Mouse (Mus musculus) megakaryocyte-erythroid progenitor cell, adult 5-6 weeks (primary cell): ENCODE results near the gene Dlk1. TPM values are rescaled to one million over a fixed set of nuclear protein-coding genes. Genes with fewer than 3 reads are reported as not detected.

Experiments
- ATAC-seq: replicated peaks from 2 replicates; pipeline ENCODE4 v1.8.0; 2016; ENCODE audit warnings: mild to moderate bottlenecking, inconsistent platforms; ENCODE audit not compliant: severe bottlenecking, poor library complexity, low FRiP score, low TSS enrichment
- total RNA-seq, 2 experiments: library from RNA; stranded (forward) in 1 of 2; stranded (reverse) in 1 of 2; fragments of 200-1000, 215-1000 nt in 1 of 2; fragments of >200 nt in 1 of 2; fragmentation: Nextera tagmentation in 1 of 2; gene quantifications; 2 replicates each; pipeline ENCODE4 v1.2.3; 2014 to 2017

Dlk1 gene
- total RNA-seq, 2 experiments from 2014 or later = not detected

DNA sequence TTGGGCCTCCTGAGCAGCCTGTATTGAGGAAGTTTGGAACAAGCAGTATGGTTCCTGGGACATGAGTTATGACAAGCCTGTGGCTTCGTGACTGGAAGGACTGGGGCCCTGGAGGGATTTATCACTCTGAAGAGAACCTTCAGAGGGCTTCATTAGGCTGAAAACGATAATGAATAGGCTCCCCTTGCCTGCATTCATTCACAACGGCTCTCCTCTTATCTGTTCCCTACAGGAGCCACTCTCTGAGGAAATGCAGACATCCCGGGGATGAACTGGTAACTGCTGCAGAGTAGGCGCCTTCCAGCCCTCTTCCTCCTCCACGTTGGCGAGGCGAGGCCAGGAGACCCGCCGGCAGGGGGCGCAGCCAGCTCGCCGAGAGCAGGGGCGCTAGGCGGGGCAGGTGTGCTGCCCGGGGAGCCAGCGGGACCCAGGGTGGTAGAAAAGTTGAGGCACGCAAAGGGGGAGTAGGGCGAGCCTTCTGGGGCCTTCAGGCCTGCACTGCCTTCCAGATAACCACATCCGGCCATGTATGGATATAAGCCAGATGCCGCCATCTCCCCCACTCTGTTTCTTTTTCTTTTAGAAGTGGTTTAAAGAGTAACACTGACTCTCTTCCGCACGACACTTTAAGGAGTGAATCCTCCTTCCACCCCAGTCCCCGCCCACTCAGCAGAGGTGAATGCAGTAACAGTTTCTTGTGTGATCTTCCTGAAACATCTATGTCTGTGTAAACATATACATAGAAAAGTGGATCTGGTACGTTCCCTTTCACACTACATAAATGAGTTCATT, 14.9 kb upstream of the Dlk1 start:
- ATAC-seq = peak; percentile 83

GRCm38 (mm10) chr12:109438383-109438782, 14.2 kb upstream of the Dlk1 start:
- no peak for ATAC-seq

GRCm38 (mm10) chr12:109439974-109440373, 12.6 kb upstream of the Dlk1 start:
- no peak for ATAC-seq

- 0 out of 2 replicates have a peak, but pooled peaks have one; percentile 33 for ATAC-seq
These were observed 11.3 kb upstream of the Dlk1 start for GRCm38 (mm10) chr12:109441366-109441765.

- ATAC-seq = no peak
These were observed 10.5 kb upstream of the Dlk1 start for GRCm38 (mm10) chr12:109442115-109442514.

- ATAC-seq = no peak
These were observed 9.3 kb upstream of the Dlk1 start for GRCm38 (mm10) chr12:109443276-109443675.

- ATAC-seq = no peak
These were observed 7.6 kb upstream of the Dlk1 start for GRCm38 (mm10) chr12:109444999-109445398.

DNA sequence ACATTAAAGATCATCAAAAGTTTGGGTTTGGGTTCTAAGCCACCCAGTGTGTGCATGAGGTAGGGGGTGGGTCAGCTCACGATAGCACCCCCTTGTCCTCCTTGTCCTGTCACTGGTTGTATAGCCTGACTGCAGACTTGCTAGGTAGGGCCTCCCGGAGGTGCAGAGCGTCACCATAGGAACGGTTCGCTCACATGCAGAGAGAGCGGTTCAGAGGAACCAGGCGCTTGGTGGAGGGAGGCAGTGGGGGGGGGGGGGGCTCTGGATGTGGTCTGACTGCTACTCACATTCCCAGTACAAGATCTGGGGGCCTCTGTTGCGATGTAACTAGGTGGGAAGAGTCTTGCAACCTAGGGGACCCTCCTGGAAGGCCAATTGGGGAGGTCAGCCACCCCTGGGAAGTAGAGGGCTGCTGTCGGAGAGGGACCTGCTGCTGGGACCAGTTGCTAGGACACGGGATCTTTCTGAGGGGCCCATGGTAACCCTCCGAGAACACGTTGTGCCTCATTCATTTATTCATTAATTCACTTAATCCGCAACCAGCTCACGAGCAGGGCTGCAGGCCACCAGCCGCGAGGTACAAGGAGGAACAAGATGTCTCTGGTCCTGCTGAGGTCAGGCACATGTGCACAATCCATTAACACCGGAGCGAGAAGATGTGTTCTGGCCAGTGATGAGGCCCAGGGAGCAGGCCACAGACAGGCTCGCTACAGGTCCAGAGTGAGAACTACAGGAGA, 7.0 kb upstream of the Dlk1 start:
- ATAC-seq = peak; percentile 69

- ATAC-seq = no peak
These were observed 6.2 kb upstream of the Dlk1 start for GRCm38 (mm10) chr12:109446236-109446941.

- ATAC-seq = no peak
These were observed 2.9 kb upstream of the Dlk1 start for GRCm38 (mm10) chr12:109449421-109450411.

GRCm38 (mm10) chr12:109453065-109453997, 708 bp downstream of the Dlk1 start:
- 0 out of 2 replicates have a peak, but pooled peaks have one; percentile 1 for ATAC-seq

DNA sequence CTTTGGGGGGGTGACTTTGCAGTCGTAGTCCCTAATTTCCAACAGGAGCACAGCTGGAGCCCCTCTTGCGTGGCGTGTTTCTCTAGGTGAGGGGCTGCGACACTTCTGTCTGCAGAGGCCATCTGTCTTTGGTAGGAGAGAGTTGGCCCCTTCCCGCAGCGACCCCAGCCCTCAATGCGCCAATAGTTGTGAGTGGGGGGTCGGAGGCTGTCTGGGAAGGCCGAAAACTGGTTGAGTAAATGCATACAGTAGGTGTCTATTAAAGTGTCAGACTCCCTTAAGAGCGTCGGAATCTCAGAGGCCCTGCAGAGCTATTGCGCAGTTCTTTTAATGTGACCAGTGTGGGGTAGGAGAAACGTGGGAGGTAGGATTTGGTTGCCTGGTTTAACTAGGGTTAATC, 1.5 kb downstream of the Dlk1 start:
- ATAC-seq = no peak

DNA sequence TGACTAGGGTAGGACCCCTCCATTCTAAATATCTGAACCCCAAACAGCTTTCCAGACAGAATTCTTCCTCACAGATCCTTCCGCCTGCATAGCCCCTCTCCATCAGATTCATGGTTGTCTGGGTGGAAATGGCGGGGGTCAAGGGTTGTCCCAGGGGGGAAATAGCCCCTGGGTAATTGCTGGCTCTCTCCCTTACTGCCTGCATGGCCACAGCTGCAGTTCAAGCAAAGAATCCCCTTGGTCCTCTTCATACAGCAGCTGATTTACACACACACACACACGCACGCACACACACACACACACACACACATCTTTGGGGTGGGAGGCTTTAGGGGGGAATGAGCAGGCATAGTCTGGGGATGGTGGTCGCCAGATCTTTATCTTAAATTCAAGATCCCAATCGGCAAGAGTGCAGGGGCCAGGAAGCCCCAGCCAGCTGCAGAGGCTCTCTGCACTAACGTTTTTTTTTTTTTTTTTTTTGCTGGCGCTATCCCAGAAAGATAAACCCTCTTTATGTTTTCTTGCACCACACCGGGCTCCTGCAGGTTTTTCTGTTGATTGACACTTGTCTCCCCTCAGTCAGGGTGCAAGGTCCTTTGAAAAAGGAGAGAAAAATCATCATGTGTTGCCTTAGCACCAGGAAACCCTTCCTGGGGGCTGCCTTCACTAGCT, 4.0 kb downstream of the Dlk1 start:
- ATAC-seq = no peak

- ATAC-seq = no peak
These were observed 5.2 kb downstream of the Dlk1 start for GRCm38 (mm10) chr12:109457836-109458235.

DNA sequence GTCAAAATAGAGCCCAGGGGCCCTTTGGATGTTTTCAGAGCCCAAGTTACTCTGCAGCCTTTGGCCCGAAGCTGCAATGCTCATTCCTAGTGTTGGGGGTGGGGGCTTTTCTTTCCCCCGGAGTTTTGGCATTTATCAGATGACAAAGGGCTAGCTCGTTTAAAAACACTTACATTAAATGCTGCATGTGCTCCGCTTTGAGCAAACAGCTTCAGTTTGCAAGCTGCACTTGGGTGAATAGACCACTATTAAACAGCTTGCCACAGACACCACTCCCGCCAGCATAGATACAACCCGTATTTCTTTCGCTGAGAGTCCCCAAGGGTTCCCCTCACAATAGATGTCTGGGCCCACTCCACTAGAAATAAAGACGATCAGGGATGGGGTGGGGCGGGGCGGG, 6.3 kb downstream of the Dlk1 start:
- ATAC-seq = no peak

DNA sequence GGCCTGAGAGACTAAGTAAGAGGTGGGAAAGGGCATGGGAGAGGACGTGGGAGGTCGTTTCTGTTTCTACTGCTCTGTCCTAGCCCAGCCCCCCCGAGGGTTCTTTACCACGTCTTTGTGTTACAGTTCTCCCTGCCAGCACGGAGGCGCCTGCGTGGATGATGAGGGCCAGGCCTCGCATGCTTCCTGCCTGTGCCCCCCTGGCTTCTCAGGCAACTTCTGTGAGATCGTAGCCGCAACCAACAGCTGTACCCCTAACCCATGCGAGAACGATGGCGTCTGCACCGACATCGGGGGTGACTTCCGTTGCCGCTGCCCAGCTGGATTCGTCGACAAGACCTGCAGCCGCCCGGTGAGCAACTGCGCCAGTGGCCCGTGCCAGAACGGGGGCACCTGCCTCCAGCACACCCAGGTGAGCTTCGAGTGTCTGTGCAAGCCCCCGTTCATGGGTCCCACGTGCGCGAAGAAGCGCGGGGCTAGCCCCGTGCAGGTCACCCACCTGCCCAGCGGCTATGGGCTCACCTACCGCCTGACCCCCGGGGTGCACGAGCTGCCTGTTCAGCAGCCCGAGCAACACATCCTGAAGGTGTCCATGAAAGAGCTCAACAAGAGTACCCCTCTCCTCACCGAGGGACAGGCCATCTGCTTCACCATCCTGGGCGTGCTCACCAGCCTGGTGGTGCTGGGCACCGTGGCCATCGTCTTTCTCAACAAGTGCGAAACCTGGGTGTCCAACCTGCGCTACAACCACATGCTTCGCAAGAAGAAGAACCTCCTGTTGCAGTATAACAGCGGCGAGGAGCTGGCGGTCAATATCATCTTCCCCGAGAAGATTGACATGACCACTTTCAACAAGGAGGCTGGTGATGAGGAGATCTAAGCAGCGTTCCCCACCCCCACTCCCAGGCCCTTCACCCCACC, 7.1 kb downstream of the Dlk1 start:
- no peak for ATAC-seq
